Mouse (Mus musculus) midbrain, embryonic 16.5 days (tissue): ENCODE data around the gene Trir. TPM values are rescaled to one million over a fixed set of nuclear protein-coding genes. Genes with fewer than 3 reads are reported as not detected.

Source experiments
- ATAC-seq: fragments of 200-750 bp; cut with Nextera tagmentation; 2 replicates; pipeline ENCODE4 v1.8.0; 2017; ENCODE audit warnings: moderate TSS enrichment
- H3K27ac ChIP-seq: fragments of 300-500 bp; sonication (generic); 2 replicates; pipeline ENCODE4 v1.5.1; 2014; ENCODE audit warnings: mild to moderate bottlenecking, low read length, mixed read lengths
- H3K27me3 ChIP-seq: fragments of 300-500 bp; sonication (generic); 2 replicates; pipeline ENCODE4 v1.6.1; 2014; ENCODE audit warnings: low read depth, low read length, mixed read lengths; ENCODE audit not compliant: control insufficient read depth, insufficient read depth
- H3K36me3 ChIP-seq: fragments of 300-500 bp; sonication (generic); 2 replicates; pipeline ENCODE4 v1.6.1; 2014; ENCODE audit warnings: mild to moderate bottlenecking, low read length, moderate library complexity, mixed read lengths; ENCODE audit not compliant: control insufficient read depth, insufficient read depth
- H3K4me1 ChIP-seq: fragments of 300-500 bp; sonication (generic); 2 replicates; pipeline ENCODE4 v1.6.1; 2014; ENCODE audit warnings: mild to moderate bottlenecking, low read length, mixed read lengths; ENCODE audit not compliant: control insufficient read depth, insufficient read depth
- H3K4me2 ChIP-seq: fragments of 300-500 bp; sonication (generic); 2 replicates; pipeline ENCODE4 v1.6.1; 2014; ENCODE audit warnings: mild to moderate bottlenecking, low read length, mixed read lengths
- H3K4me3 ChIP-seq: fragments of 300-500 bp; sonication (generic); 2 replicates; pipeline ENCODE4 v1.5.1; 2014; ENCODE audit warnings: low read depth, mild to moderate bottlenecking, low read length, moderate library complexity, mixed read lengths
- H3K9ac ChIP-seq: fragments of 300-500 bp; sonication (generic); 2 replicates; pipeline ENCODE4 v1.6.1; 2014; ENCODE audit warnings: low read depth, low read length, mixed read lengths
- H3K9me3 ChIP-seq: fragments of 300-500 bp; sonication (generic); replicated peaks from 2 replicates; pipeline ENCODE4 v1.6.1; 2014; ENCODE audit warnings: mild to moderate bottlenecking, low read length, mixed read lengths; ENCODE audit not compliant: control insufficient read depth, poor library complexity, severe bottlenecking
- WGBS: fragments of 180-500 bp; shearing (Covaris S2); extraction: QIAGEN DNeasy Blood & Tissue Kit; methylation state at CpG from one replicate; pipeline ENCODE4 v1.1.7; 2014; 5-methylcytosine and 5-hydroxymethylcytosine counted together
- polyA plus RNA-seq: library from polyadenylated mRNA; unstranded; fragments of >200 nt; fragmentation: Nextera tagmentation; extraction: Ambion mirVana; gene quantifications from 2 replicates; pipeline ENCODE4 v1.2.1, GENCODE M21; 2015

Trir gene
- polyA plus RNA-seq, 1 experiment from 2014 or later = 120 TPM

DNA sequence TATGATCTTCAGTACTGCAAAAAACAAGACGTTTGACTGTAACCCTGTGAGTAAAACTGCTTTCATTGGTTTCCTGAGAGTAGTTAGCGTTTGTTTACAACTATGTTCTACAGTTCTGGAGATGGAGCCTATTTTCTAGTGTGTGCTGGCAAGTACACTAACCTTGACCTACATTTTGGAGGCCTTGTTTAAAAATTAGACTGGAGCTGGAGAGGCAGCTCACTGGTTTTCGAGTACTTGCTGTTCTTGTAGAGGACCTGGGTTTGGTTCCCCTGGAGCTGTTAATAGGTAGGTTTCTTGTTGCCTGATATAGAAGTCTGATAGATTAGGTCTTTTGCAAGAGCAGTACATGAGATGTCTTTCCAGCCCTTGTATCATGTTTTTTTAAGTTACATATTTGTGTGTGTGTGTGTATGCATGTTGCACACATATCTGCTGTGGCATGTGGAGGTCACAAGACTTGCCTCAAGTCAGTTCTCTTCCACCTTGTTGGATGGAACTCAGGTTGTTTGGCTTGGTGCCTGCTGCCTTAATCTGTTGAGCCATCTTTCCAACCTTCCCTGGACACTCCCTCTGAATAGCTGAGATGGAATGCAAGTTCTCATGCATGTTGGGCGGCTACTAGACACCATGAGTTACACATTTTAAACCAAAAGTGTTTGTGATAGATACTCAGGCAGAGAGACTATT is 6.1 kb downstream of the Trir start:
- Histone ChIP-seq H3K4me2 (no peak overlapping the region), H3K27ac (no peak overlapping the region), H3K9ac (no peak overlapping the region), H3K4me1 (peaks cover 36% of the 10 kb centered on the region), H3K9me3 (no peaks in the 10 kb centered on the region), H3K4me3 (no peak overlapping the region), H3K36me3 (peaks cover 18% of the 10 kb centered on the region), H3K27me3 (no peaks in the 10 kb centered on the region)
- ATAC-seq = no peak
- WGBS = 89% methylated on average over 4 of the region's 4 CpGs

GRCm38 (mm10) chr8:85033867-85034266 is 7.2 kb downstream of the Trir start:
- Histone ChIP-seq H3K4me2 (no peak overlapping the region), H3K27me3 (no peaks in the 10 kb centered on the region), H3K9ac (no peak overlapping the region), H3K27ac (no peak overlapping the region), H3K4me3 (no peak overlapping the region), H3K9me3 (no peaks in the 10 kb centered on the region), H3K36me3 (peaks cover 18% of the 10 kb centered on the region), H3K4me1 (peaks cover 33% of the 10 kb centered on the region)
- no peak for ATAC-seq
- 84% methylated on average over 1 of the region's 1 CpGs for WGBS

DNA sequence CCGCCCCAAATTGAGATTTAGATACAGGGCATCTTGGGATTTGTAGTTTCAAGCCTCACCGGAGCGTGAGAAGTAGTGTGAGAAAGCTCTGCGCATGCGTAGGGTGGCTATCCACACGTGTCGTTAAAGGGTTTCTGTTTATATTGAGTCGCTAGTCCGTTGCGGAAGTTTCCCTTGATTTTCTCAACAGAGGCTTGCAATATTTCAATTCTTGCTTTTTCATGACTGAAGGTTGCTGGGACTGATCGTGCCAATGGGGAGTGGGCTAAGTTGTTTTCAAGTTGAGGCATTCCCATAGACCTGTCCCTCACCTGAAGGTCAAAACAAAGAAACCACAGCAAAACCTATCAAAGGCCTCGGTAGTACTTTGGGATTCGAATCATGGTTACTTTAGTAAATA is 8.1 kb downstream of the Trir start:
- peak overlapping the region; percentile 30 for H3K4me3 ChIP-seq
- no peak overlapping the region for H3K27ac ChIP-seq
- ATAC-seq = no peak
- H3K4me1 ChIP-seq = peaks cover 33% of the 10 kb centered on the region
- H3K27me3 ChIP-seq = no peaks in the 10 kb centered on the region
- H3K36me3 ChIP-seq = peaks cover 17% of the 10 kb centered on the region
- H3K4me2 ChIP-seq = peak overlapping the region; percentile 61
- no peak overlapping the region for H3K9ac ChIP-seq
- WGBS = 3% methylated on average over 13 of the region's 13 CpGs
- H3K9me3 ChIP-seq = no peaks in the 10 kb centered on the region

GRCm38 (mm10) chr8:85035165-85035727 is 8.6 kb downstream of the Trir start:
- ATAC-seq = no peak
- WGBS = 7% methylated on average over 12 of the region's 12 CpGs
- peak overlapping the region; percentile 61 for H3K4me2 ChIP-seq
- H3K9ac ChIP-seq = no peak overlapping the region; the same call in 1 of the 2 replicates
- H3K36me3 ChIP-seq = peaks cover 12% of the 10 kb centered on the region
- no peak overlapping the region for H3K27ac ChIP-seq
- H3K4me3 ChIP-seq = peak overlapping the region; percentile 55
- no peaks in the 10 kb centered on the region for H3K9me3 ChIP-seq
- H3K4me1 ChIP-seq = peaks cover 33% of the 10 kb centered on the region
- no peaks in the 10 kb centered on the region for H3K27me3 ChIP-seq

DNA sequence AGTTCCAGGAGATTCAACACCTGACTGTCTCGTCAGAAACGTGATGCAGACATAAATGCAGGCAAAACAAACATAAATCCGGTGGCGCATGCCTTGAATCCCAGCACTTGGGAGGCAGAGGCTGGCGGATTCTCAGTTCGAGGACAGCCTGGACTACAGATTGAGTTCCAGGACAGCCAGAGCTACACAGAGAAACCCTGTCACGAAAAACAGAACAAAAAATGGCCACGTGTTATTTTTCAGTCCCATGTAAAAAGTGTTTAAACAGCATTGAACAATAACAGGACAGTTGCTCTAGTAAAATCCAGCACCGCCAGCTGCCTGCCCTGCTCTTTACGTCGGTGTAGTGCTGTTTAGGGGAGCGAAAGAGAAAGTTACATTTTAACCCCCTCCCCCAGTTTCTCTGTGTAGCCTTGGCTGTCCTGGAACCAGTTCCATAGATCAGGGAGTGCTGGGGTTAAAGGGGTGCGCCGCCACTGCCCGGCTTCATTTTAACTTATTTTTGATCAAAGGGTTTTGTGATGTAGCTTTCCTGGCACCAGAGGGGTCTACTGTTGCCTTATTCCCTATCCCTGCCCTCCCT is 9.2 kb downstream of the Trir start:
- Histone ChIP-seq H3K4me3 (peak overlapping the region; percentile 55), H3K9ac (peak overlapping the region; percentile 70), H3K36me3 (peaks cover 11% of the 10 kb centered on the region), H3K27me3 (no peaks in the 10 kb centered on the region), H3K9me3 (no peaks in the 10 kb centered on the region), H3K4me1 (peaks cover 33% of the 10 kb centered on the region), H3K27ac (peak overlapping the region; percentile 82), H3K4me2 (peak overlapping the region; percentile 61)
- peak; percentile 7; the same call in 1 of the 2 replicates for ATAC-seq
- 1% methylated on average over 15 of the region's 15 CpGs for WGBS

- 0% methylated on average over 9 of the region's 9 CpGs for WGBS
- Histone ChIP-seq H3K4me3 (peak overlapping the region; percentile 55), H3K27ac (peak overlapping the region; percentile 82), H3K36me3 (peaks cover 10% of the 10 kb centered on the region), H3K27me3 (no peaks in the 10 kb centered on the region), H3K4me2 (peak overlapping the region; percentile 61), H3K4me1 (peaks cover 33% of the 10 kb centered on the region), H3K9ac (peak overlapping the region; percentile 70), H3K9me3 (no peaks in the 10 kb centered on the region)
- ATAC-seq = peak; percentile 37
Measured at GRCm38 (mm10) chr8:85036381-85036717, 9.7 kb downstream of the Trir start.

DNA sequence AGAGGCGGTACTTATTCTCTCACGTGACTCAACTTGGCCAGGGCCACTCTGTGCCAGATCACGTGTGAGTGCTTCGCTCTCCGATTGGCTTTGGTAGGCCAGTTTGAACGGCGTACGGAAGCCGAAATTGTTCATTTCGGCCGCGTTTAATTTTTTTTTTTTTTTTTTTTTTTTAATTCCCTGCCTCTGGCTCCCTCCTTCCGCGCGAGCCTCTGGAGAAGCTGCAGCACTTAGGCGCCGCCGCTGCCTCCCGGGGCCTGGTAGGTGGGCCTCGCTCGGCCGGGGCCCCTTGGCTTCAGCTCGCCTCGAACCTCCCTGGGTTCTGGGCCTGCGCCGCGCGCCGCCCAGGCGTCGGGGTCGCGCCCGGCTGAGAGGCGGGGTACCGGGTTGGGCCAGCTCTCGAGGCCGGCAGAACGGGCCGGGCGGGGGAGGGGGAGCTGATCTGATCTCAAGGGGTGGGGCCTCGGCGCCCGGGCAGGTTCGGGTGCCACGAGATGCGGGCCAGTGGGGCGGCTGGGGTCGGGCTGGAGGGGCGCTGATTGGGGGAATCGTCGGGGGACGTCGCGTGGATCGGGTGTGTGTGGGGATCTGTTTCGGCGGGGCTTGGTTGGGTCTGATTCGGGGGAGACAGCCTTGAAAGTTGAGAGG is 10.2 kb downstream of the Trir start, which contains the start of gene Tnpo2:
Gene Tnpo2 (plus strand): TSS at position 198 of the 648 bp plus-strand sequence.
- Histone ChIP-seq H3K36me3 (peaks cover 8% of the 10 kb centered on the region), H3K9ac (peak within 1 kb of the TSS; percentile 81), H3K4me2 (peak within 1 kb of the TSS; percentile 98), H3K4me1 (peaks cover 33% of the 10 kb centered on the region), H3K4me3 (peak within 1 kb of the TSS; percentile 55), H3K9me3 (no peaks in the 10 kb centered on the region), H3K27ac (peak within 1 kb of the TSS; percentile 97), H3K27me3 (no peaks in the 10 kb centered on the region)
- WGBS = under 1% methylated on average over 58 of the region's 59 CpGs
- peak; percentile 88 for ATAC-seq

DNA sequence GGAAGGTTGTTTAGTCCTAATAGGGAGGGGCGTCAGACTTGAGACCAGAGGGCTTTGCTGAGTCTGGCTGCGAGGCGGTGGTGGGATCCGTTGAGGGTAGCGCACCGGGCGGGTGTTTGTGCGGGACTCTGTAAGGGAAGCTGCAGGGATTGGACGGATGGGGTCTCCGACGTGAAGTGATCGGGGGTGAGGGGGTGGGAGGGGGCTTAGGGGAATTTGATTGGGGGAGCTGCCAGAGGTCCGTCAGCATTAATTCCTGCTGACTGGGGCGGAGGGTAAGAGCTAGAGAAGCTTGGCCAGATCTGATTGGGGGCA is 10.7 kb downstream of the Trir start:
- peak overlapping the region; percentile 97 for H3K27ac ChIP-seq
- peaks cover 7% of the 10 kb centered on the region for H3K36me3 ChIP-seq
- no peaks in the 10 kb centered on the region for H3K27me3 ChIP-seq
- H3K9ac ChIP-seq = peak overlapping the region; percentile 81
- ATAC-seq = peak; percentile 69
- H3K4me2 ChIP-seq = peak overlapping the region; percentile 98
- H3K9me3 ChIP-seq = no peaks in the 10 kb centered on the region
- 0% methylated on average over 14 of the region's 14 CpGs for WGBS
- peaks cover 33% of the 10 kb centered on the region for H3K4me1 ChIP-seq
- H3K4me3 ChIP-seq = peak overlapping the region; percentile 55
